Mouse (Mus musculus): ENCODE measurements around the gene Cript. TPM values are rescaled to one million over a fixed set of nuclear protein-coding genes. Genes with fewer than 3 reads are reported as not detected.
"Not testable (repeated sequence)": the region's sequence is repeated elsewhere in the genome, so short reads cannot be mapped to it uniquely, and the experiment has no call there.

Gene Cript
- polyA plus RNA-seq, 1 experiment from 2014 or later: 237 TPM

DNA sequence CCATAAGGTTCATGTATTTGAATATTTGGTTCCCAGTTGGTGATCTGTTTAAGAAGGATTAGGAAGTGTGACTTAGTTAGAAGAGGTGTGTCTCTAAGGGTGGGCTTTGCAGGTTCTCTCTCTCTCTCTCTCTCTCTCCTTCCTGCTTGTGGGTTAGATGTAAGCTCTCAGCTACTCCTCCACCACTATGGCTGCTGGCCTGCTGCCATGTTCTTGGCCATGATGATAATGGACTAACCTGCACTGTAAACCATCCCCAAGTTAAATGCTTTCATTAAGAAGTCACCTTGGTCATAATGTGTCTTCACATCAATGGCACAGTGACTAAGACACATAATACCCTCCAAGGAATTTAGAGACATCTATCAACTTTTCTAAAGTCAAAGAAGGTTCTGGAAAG is 48.1 kb downstream of the Cript start:
- H3K9ac ChIP-seq (replicated peaks): no peak overlapping the region
- H3K4me3 ChIP-seq (replicated peaks): no peak overlapping the region
- no peak overlapping the region for H3K27ac ChIP-seq
- no peaks in the 10 kb centered on the region for H3K4me1 ChIP-seq (replicated peaks)
- H3K9me3 ChIP-seq: no peaks in the 10 kb centered on the region
- H3K36me3 ChIP-seq: no peaks in the 10 kb centered on the region
- no peaks in the 10 kb centered on the region for H3K27me3 ChIP-seq
- no peak for ATAC-seq
- H3K4me2 ChIP-seq (replicated peaks): no peak overlapping the region

DNA sequence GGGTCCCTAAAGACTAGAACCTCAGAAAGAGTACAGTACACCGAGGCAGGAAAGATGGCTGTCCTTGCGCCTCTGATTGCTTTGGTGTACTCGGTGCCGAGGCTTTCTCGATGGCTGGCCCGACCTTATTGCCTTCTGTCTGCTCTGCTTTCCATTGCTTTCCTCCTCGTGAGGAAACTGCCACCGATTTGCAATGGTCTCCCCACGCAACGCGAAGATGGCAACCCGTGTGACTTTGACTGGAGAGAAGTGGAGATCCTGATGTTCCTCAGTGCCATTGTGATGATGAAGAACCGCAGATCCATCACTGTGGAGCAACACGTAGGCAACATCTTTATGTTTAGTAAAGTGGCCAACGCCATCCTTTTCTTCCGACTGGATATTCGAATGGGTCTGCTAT is 52.9 kb downstream of the Cript start:
- H3K9ac ChIP-seq (replicated peaks); H3K27me3 ChIP-seq; H3K36me3 ChIP-seq; H3K9me3 ChIP-seq; ATAC-seq; H3K4me1 ChIP-seq (replicated peaks); H3K27ac ChIP-seq; H3K4me3 ChIP-seq (replicated peaks); H3K4me2 ChIP-seq (replicated peaks): not testable (repeated sequence)
- 95% methylated on average over 17 of the region's 17 CpGs for WGBS

DNA sequence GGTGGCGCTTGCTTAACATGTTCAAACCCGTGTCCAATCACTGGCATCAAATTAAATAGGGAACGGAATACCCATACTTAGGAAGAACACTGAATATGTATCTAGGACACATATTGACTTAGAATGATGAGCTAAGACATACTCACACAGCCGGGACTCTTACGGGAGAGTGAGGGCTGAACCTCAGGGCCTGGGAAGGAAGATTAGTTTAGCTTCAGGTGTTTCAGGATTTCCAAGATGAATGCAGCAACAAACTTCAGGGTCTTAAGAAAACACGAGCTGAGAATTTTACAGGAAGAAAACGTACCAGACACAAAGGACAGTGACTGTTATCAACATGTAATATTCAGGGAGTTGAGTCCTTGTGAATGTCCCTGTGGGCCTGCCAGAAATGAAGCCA is 55.4 kb downstream of the Cript start:
- no peaks in the 10 kb centered on the region for H3K27me3 ChIP-seq
- no peaks in the 10 kb centered on the region for H3K9me3 ChIP-seq
- WGBS: 87% methylated on average over 7 of the region's 7 CpGs
- no peak overlapping the region for H3K27ac ChIP-seq
- ATAC-seq: no peak
- H3K9ac ChIP-seq (replicated peaks): no peak overlapping the region
- no peaks in the 10 kb centered on the region for H3K36me3 ChIP-seq
- H3K4me1 ChIP-seq (replicated peaks): no peaks in the 10 kb centered on the region
- H3K4me2 ChIP-seq (replicated peaks): no peak overlapping the region
- no peak overlapping the region for H3K4me3 ChIP-seq (replicated peaks)

DNA sequence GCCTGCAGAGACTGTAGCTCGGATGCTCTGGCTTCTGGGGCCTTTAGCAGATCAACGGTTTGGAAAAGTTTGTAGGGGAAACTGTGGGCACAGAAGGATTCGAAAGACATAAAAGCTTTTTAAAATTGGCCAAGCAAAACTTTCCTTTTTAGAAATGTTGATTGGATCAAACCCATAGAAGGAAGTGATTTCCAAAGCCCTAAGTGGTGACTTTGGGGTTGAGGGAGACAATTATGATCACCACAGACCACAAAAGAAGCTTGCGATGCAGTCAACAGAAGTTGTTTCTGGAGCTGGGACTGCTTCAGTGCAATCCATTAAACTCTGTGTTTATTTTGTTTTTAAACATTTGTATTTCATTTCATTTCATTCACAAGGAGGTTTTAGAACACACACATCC is 57.2 kb downstream of the Cript start:
- Histone ChIP-seq H3K4me2 (replicated peaks) (no peak overlapping the region), H3K4me1 (replicated peaks) (no peaks in the 10 kb centered on the region), H3K27me3 (no peaks in the 10 kb centered on the region), H3K9me3 (no peaks in the 10 kb centered on the region), H3K36me3 (no peaks in the 10 kb centered on the region), H3K27ac (no peak overlapping the region), H3K4me3 (replicated peaks) (no peak overlapping the region), H3K9ac (replicated peaks) (no peak overlapping the region)
- 81% methylated on average over 4 of the region's 4 CpGs for WGBS
- no peak for ATAC-seq

DNA sequence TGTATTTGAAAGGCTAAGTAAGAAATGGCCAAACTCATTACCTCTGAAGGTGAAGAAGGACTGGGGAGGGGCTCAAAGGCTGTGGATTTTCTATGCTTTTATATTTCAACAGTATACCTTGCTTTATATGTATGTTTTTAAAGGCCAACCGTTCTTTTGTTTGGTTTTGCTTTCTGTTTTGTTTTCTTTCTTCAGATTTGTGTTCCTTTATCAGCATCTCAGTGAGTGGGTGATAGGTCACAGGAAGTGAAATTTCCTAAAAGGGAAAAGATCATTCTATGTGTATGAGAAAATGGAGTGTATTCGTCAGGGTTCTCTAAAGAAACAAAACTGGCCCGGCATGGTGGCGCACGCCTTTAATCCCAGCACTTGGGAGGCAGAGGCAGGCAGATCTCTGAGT is 58.3 kb downstream of the Cript start:
- no peaks in the 10 kb centered on the region for H3K36me3 ChIP-seq
- H3K9ac ChIP-seq (replicated peaks): no peak overlapping the region
- no peaks in the 10 kb centered on the region for H3K9me3 ChIP-seq
- 89% methylated on average over 5 of the region's 5 CpGs for WGBS
- no peaks in the 10 kb centered on the region for H3K4me1 ChIP-seq (replicated peaks)
- H3K4me2 ChIP-seq (replicated peaks): no peak overlapping the region
- ATAC-seq: no peak
- no peaks in the 10 kb centered on the region for H3K27me3 ChIP-seq
- H3K4me3 ChIP-seq (replicated peaks): no peak overlapping the region
- no peak overlapping the region for H3K27ac ChIP-seq

Other genes with a start within 250 kb of the Cript start
- gene Tmem247, start 108.2 kb upstream of the Cript start, polyA plus RNA-seq (2015; fragmentation: Nextera tagmentation; extraction: Ambion mirVana): not detected in 2 replicates
- gene Atp6v1e2, start 77.7 kb upstream of the Cript start, polyA plus RNA-seq (2015; fragmentation: Nextera tagmentation; extraction: Ambion mirVana): not detected in 2 replicates
- gene Rhoq, start 62.5 kb upstream of the Cript start, polyA plus RNA-seq (2015; fragmentation: Nextera tagmentation; extraction: Ambion mirVana): 6.5 and 7.0 TPM in 2 replicates
- gene Pigf, start 144 bp upstream of the Cript start, polyA plus RNA-seq (2015; fragmentation: Nextera tagmentation; extraction: Ambion mirVana): 37.1 and 38.4 TPM in 2 replicates
- gene Socs5, start 82.1 kb downstream of the Cript start, polyA plus RNA-seq (2015; fragmentation: Nextera tagmentation; extraction: Ambion mirVana): 10.0 and 10.9 TPM in 2 replicates
- gene Mcfd2, start 240.4 kb downstream of the Cript start, polyA plus RNA-seq (2015; fragmentation: Nextera tagmentation; extraction: Ambion mirVana): 52.6 and 54.7 TPM in 2 replicates

Measured in midbrain, embryonic 13.5 days (tissue).